ENCODE assay signal across 22 mouse cellular contexts in genomic region chr3:7291026-7291425, GRCm38 (mm10).
"Had no signal": no experiment of that assay in that cellular context is flagged by ENCODE, and none has a peak within 500 bp of the region (broad histone marks: within the 10 kb centered on the region; RNA-seq: fewer than 3 reads in every experiment).

No protein-coding gene starts in this region.

- H3K27me3 ChIP-seq: limb, embryonic 13.5 days; liver, embryonic 12.5 days; liver, embryonic 15.5 days; lung, embryonic 15.5 days; megakaryocyte, embryonic 14.5 days; neural tube, embryonic 13.5 days; stomach, embryonic 15.5 days had no signal

- H3K9ac ChIP-seq: limb, embryonic 13.5 days; liver, embryonic 12.5 days; liver, embryonic 15.5 days; lung, embryonic 15.5 days; neural tube, embryonic 13.5 days; stomach, embryonic 15.5 days had no signal

- H3K36me3 ChIP-seq: limb, embryonic 10.5 days; limb, embryonic 13.5 days; liver, embryonic 12.5 days; liver, embryonic 15.5 days; lung, embryonic 15.5 days; neural tube, embryonic 13.5 days; stomach, embryonic 15.5 days had no signal

- H3K4me1 ChIP-seq: limb, embryonic 10.5 days; limb, embryonic 13.5 days; liver, embryonic 12.5 days; liver, embryonic 15.5 days; lung, embryonic 15.5 days; megakaryocyte, embryonic 14.5 days; neural tube, embryonic 13.5 days; stomach, embryonic 15.5 days had no signal

- H3K27ac ChIP-seq: kidney, postnatal 0 days; layer of hippocampus, adult 2 months; limb, embryonic 10.5 days; limb, embryonic 13.5 days; liver, embryonic 12.5 days; liver, embryonic 15.5 days; lung, embryonic 15.5 days; neural tube, embryonic 13.5 days; stomach, embryonic 15.5 days had no signal

- ATAC-seq: intestine, postnatal 0 days; liver, embryonic 12.5 days had no signal

- H3K4me3 ChIP-seq: layer of hippocampus, adult 2 months; limb, embryonic 10.5 days; limb, embryonic 13.5 days; liver, embryonic 12.5 days; liver, embryonic 15.5 days; lung, embryonic 15.5 days; megakaryocyte, embryonic 14.5 days; myocyte; neural tube, embryonic 13.5 days; stomach, embryonic 15.5 days had no signal

- H3K9me3 ChIP-seq: limb, embryonic 10.5 days; limb, embryonic 13.5 days; liver, embryonic 12.5 days; liver, embryonic 15.5 days; lung, embryonic 15.5 days; megakaryocyte, embryonic 14.5 days; neural tube, embryonic 13.5 days; stomach, embryonic 15.5 days had no signal

- H3K4me2 ChIP-seq: limb, embryonic 13.5 days; liver, embryonic 12.5 days; liver, embryonic 15.5 days; lung, embryonic 15.5 days; neural tube, embryonic 13.5 days; stomach, embryonic 15.5 days had no signal

- DNase-seq: kidney, adult 2 months; kidney, postnatal 25 days; layer of hippocampus, adult 9-11 months; liver; lung, adult 18-20 months; lung, postnatal 10 days; lung, postnatal 36 days; right cerebral cortex, postnatal 25 days; spleen, adult 18-20 months; thymus, postnatal 25 days had no signal
